Mouse (Mus musculus) limb, embryonic 11.5 days (tissue): Measurements from ENCODE around the gene Ferd3l. TPM values are rescaled to one million over a fixed set of nuclear protein-coding genes. Genes with fewer than 3 reads are reported as not detected.

Experiments
- ATAC-seq: fragments of 200-750 bp; cut with Nextera tagmentation; 2 replicates; pipeline ENCODE4 v1.8.0; 2017; ENCODE audit warnings: low read depth; ENCODE audit not compliant: insufficient number of reproducible peaks, low FRiP score, low TSS enrichment
- DNase-seq: peaks from one replicate; pipeline ENCODE4 v3.0.0-alpha.2; 2015; ENCODE audit warnings: low spot score
- H3K27ac ChIP-seq: fragments of 300-500 bp; sonication (generic); replicated peaks from 2 replicates; pipeline ENCODE4 v1.5.1; 2014; ENCODE audit warnings: low read depth, mild to moderate bottlenecking, low read length
- H3K27me3 ChIP-seq: fragments of 300-500 bp; sonication (generic); 2 replicates; pipeline ENCODE4 v1.6.1; 2014; ENCODE audit warnings: mild to moderate bottlenecking, low read length, mixed read lengths; ENCODE audit not compliant: control insufficient read depth, insufficient read depth
- H3K36me3 ChIP-seq: fragments of 300-500 bp; sonication (generic); 2 replicates; pipeline ENCODE4 v1.6.1; 2014; ENCODE audit warnings: mild to moderate bottlenecking, low read length, moderate library complexity, mixed read lengths; ENCODE audit not compliant: control insufficient read depth, insufficient read depth
- H3K4me1 ChIP-seq: fragments of 300-500 bp; sonication (generic); 2 replicates; pipeline ENCODE4 v1.6.1; 2014; ENCODE audit warnings: low read length, mixed read lengths; ENCODE audit not compliant: control insufficient read depth, insufficient read depth
- H3K4me2 ChIP-seq: fragments of 300-500 bp; sonication (generic); 2 replicates; pipeline ENCODE4 v1.6.1; 2014; ENCODE audit warnings: low read depth, mild to moderate bottlenecking, moderate library complexity; ENCODE audit not compliant: severe bottlenecking
- H3K4me3 ChIP-seq: fragments of 300-500 bp; sonication (generic); 2 replicates; pipeline ENCODE4 v1.5.1; 2014; ENCODE audit warnings: low read depth, low read length
- H3K9ac ChIP-seq: fragments of 300-500 bp; sonication (generic); 2 replicates; pipeline ENCODE4 v1.6.1; 2014; ENCODE audit warnings: mild to moderate bottlenecking, low read length
- H3K9me3 ChIP-seq: fragments of 300-500 bp; sonication (generic); 2 replicates; pipeline ENCODE4 v1.6.1; 2016; ENCODE audit warnings: low read length; ENCODE audit not compliant: control insufficient read depth
- WGBS: fragments of 180-500 bp; shearing (Covaris S2); extraction: QIAGEN DNeasy Blood & Tissue Kit; methylation state at CpG from one replicate; pipeline ENCODE4 v1.1.7; 2014; 5-methylcytosine and 5-hydroxymethylcytosine counted together
- polyA plus RNA-seq: library from polyadenylated mRNA; unstranded; fragments of >200 nt; fragmentation: Nextera tagmentation; extraction: Ambion mirVana; gene quantifications from 2 replicates; pipeline ENCODE4 v1.2.1, GENCODE M21; 2014

Gene Ferd3l
- polyA plus RNA-seq, 1 experiment from 2014 or later = not detected

GRCm38 (mm10) chr12:33955606-33956295 lies 27.5 kb downstream of the Ferd3l start:
- H3K4me3 ChIP-seq = peak overlapping the region; percentile 76
- H3K27ac ChIP-seq = peak overlapping the region; percentile 65
- peaks cover 3% of the 10 kb centered on the region for H3K4me1 ChIP-seq
- DNase-seq = peak; percentile 81
- peak overlapping the region; percentile 75 for H3K4me2 ChIP-seq
- no peaks in the 10 kb centered on the region for H3K9me3 ChIP-seq
- peak; percentile 24; the same call in 1 of the 2 replicates for ATAC-seq
- no peaks in the 10 kb centered on the region for H3K36me3 ChIP-seq
- 2% methylated on average over 28 of the region's 28 CpGs for WGBS
- H3K27me3 ChIP-seq = no peaks in the 10 kb centered on the region
- peak overlapping the region; percentile 63 for H3K9ac ChIP-seq

GRCm38 (mm10) chr12:33956576-33957399 lies 28.6 kb downstream of the Ferd3l start:
- no peaks in the 10 kb centered on the region for H3K27me3 ChIP-seq
- WGBS = under 1% methylated on average over 41 of the region's 43 CpGs
- H3K4me1 ChIP-seq = peaks cover 3% of the 10 kb centered on the region
- ATAC-seq (no peak), DNase-seq (no peak)
- peak overlapping the region; percentile 89 for H3K9ac ChIP-seq
- H3K27ac ChIP-seq = peak overlapping the region; percentile 99
- peak overlapping the region; percentile 75 for H3K4me2 ChIP-seq
- H3K36me3 ChIP-seq = no peaks in the 10 kb centered on the region
- no peaks in the 10 kb centered on the region for H3K9me3 ChIP-seq
- peak overlapping the region; percentile 76 for H3K4me3 ChIP-seq

- DNase-seq = peak; percentile 97
- peaks cover 6% of the 10 kb centered on the region for H3K4me1 ChIP-seq
- no peaks in the 10 kb centered on the region for H3K36me3 ChIP-seq
- peak within 1 kb of the TSS; percentile 99 for H3K27ac ChIP-seq
- no peaks in the 10 kb centered on the region for H3K9me3 ChIP-seq
- no peaks in the 10 kb centered on the region for H3K27me3 ChIP-seq
- H3K4me2 ChIP-seq = peak within 1 kb of the TSS; percentile 75
- WGBS = under 1% methylated on average over 80 of the region's 105 CpGs
- H3K4me3 ChIP-seq = peak within 1 kb of the TSS; percentile 76
- H3K9ac ChIP-seq = peak within 1 kb of the TSS; percentile 100
- peak; percentile 90 for ATAC-seq
These were observed 29.4 kb downstream of the Ferd3l start, which contains the start of gene Twist1 for GRCm38 (mm10) chr12:33957400-33958240. Gene Twist1, plus strand, starts transcription at chr12:33957671.

GRCm38 (mm10) chr12:33958241-33959194 lies 30.3 kb downstream of the Ferd3l start:
- Histone ChIP-seq H3K27me3 (no peaks in the 10 kb centered on the region), H3K9ac (peak overlapping the region; percentile 100), H3K36me3 (no peaks in the 10 kb centered on the region), H3K4me1 (peaks cover 11% of the 10 kb centered on the region), H3K27ac (peak overlapping the region; percentile 99), H3K4me2 (peak overlapping the region; percentile 75), H3K4me3 (peak overlapping the region; percentile 76), H3K9me3 (no peaks in the 10 kb centered on the region)
- 0 out of 2 replicates have a peak, but pooled peaks have one; percentile 0 for ATAC-seq
- DNase-seq = peak; percentile 77
- WGBS = under 1% methylated on average over 53 of the region's 56 CpGs

- DNase-seq = peak; percentile 43
- no peaks in the 10 kb centered on the region for H3K9me3 ChIP-seq
- H3K27ac ChIP-seq = peak overlapping the region; percentile 99; the same call in 1 of the 2 replicates
- WGBS = under 1% methylated on average over 6 of the region's 6 CpGs
- H3K36me3 ChIP-seq = no peaks in the 10 kb centered on the region
- H3K27me3 ChIP-seq = no peaks in the 10 kb centered on the region
- H3K4me1 ChIP-seq = peaks cover 15% of the 10 kb centered on the region
- H3K4me2 ChIP-seq = peak overlapping the region; percentile 75
- ATAC-seq = no peak
- peak overlapping the region; percentile 100 for H3K9ac ChIP-seq
- peak overlapping the region; percentile 76 for H3K4me3 ChIP-seq
These were observed 31.0 kb downstream of the Ferd3l start for GRCm38 (mm10) chr12:33959206-33959605.

GRCm38 (mm10) chr12:33959846-33960245 lies 31.6 kb downstream of the Ferd3l start:
- WGBS = 1% methylated on average over 3 of the region's 3 CpGs
- Histone ChIP-seq H3K9me3 (no peaks in the 10 kb centered on the region), H3K27ac (no peak overlapping the region), H3K4me1 (peaks cover 20% of the 10 kb centered on the region), H3K27me3 (no peaks in the 10 kb centered on the region), H3K4me3 (peak overlapping the region; percentile 76), H3K9ac (peak overlapping the region; percentile 57; the same call in 1 of the 2 replicates), H3K36me3 (no peaks in the 10 kb centered on the region), H3K4me2 (peak overlapping the region; percentile 55)
- DNase-seq (peak; percentile 41), ATAC-seq (no peak)

GRCm38 (mm10) chr12:33961013-33961412 lies 32.8 kb downstream of the Ferd3l start:
- Histone ChIP-seq H3K4me2 (peak overlapping the region; percentile 60), H3K4me3 (peak overlapping the region; percentile 37), H3K27me3 (no peaks in the 10 kb centered on the region), H3K36me3 (no peaks in the 10 kb centered on the region), H3K9me3 (no peaks in the 10 kb centered on the region), H3K27ac (0 out of 2 replicates have a peak overlapping the region, but pooled peaks have one; percentile 33), H3K9ac (peak overlapping the region; percentile 65), H3K4me1 (peaks cover 23% of the 10 kb centered on the region)
- ATAC-seq (no peak), DNase-seq (no peak)
- WGBS = 11% methylated on average over 5 of the region's 5 CpGs
